Mouse (Mus musculus) thymus, adult 2 months (tissue): ENCODE measurements around the gene Gar1. TPM values are rescaled to one million over a fixed set of nuclear protein-coding genes. Genes with fewer than 3 reads are reported as not detected.

Source experiments
- DNase-seq: peaks from one replicate; pipeline ENCODE4 v3.0.0; 2021
- H3K27ac ChIP-seq: fragments of 200-500 bp; 2 replicates; pipeline ENCODE4 v1.5.1; 2012; ENCODE audit warnings: low read length, control low read depth; ENCODE audit not compliant: control insufficient read depth, insufficient read depth
- H3K27me3 ChIP-seq: fragments of 200-500 bp; 2 replicates; pipeline ENCODE4 v1.6.1; 2012; ENCODE audit warnings: mild to moderate bottlenecking, low read length, moderate library complexity, mixed read lengths; ENCODE audit not compliant: control insufficient read depth, insufficient read depth
- H3K36me3 ChIP-seq: fragments of 200-500 bp; 2 replicates; pipeline ENCODE4 v1.6.1; 2012; ENCODE audit warnings: mild to moderate bottlenecking, low read length, moderate library complexity; ENCODE audit not compliant: control insufficient read depth, insufficient read depth
- H3K4me1 ChIP-seq: fragments of 200-500 bp; replicated peaks from 2 replicates; pipeline ENCODE4 v1.6.1; 2012; ENCODE audit warnings: low read length; ENCODE audit not compliant: control insufficient read depth, insufficient read depth
- H3K4me3 ChIP-seq: fragments of 200-500 bp; 2 replicates; pipeline ENCODE4 v1.5.1; 2012; ENCODE audit warnings: mild to moderate bottlenecking, low read length, control low read depth, moderate library complexity; ENCODE audit not compliant: control insufficient read depth, insufficient read depth
- CTCF ChIP-seq: fragments of 200-500 bp; IDR thresholded peaks from 2 replicates; pipeline ENCODE4 v1.5.1; 2012; ENCODE audit warnings: mild to moderate bottlenecking, control low read depth, low read length, moderate library complexity, borderline replicate concordance; ENCODE audit not compliant: control insufficient read depth, poor library complexity, insufficient read depth; ENCODE audit errors: extremely low read depth
- POLR2A ChIP-seq: fragments of 200-500 bp; IDR thresholded peaks from 2 replicates; pipeline ENCODE4 v1.6.1; 2012; ENCODE audit warnings: mild to moderate bottlenecking, low read length, control low read depth, moderate library complexity; ENCODE audit not compliant: control insufficient read depth, poor library complexity, insufficient read depth; ENCODE audit errors: extremely low read depth
- WGBS: fragments of 180-500 bp; shearing (Covaris S2); methylation state at CpG from one replicate; pipeline ENCODE4 v1.1.7; 2018; 5-methylcytosine and 5-hydroxymethylcytosine counted together
- polyA plus RNA-seq: library from polyadenylated mRNA; depleted of rRNA; stranded (reverse); fragments of >200 nt; gene quantifications from 2 replicates; pipeline ENCODE4 v1.2.3, GENCODE M21; 2012; rRNA removed

Gene Gar1
- polyA plus RNA-seq, result 36.4 and 46.7 TPM in 2 replicates

DNA sequence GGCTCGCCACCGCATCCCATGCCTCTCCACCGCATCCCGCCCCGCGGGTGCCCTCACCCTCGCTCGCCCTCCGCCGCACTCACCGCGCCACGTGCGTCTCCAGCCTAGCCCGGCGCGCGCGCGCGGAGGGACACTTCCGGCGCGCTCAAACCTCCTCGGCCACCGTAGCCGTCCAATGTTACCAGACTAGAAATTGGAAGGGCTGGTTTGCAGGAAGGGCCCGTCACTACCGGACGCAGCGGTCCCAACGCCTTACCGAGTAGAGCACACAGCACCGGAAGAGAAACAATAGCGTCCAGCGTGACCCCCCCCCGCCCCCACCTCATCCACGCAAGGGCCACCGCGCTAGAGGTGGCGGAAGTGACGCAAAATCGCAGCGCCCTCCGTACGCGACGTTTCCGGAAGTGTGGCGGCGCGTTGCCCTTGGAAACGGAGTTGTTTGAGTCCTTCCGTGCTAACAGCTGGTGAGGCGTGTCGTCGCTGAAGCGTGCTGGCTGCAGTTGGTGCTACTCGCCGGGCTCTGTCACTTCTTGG, at the start of gene Gar1:
Gene Gar1, minus strand, starts transcription at position 362 of the 534 bp plus-strand sequence.
- H3K4me1 ChIP-seq, result 0 out of 2 replicates have a peak, but pooled peaks cover 2% of the 10 kb centered on the region
- no peaks in the 10 kb centered on the region for H3K27me3 ChIP-seq
- 0 out of 2 replicates have a peak, but pooled peaks have one; percentile 9 for TF ChIP-seq CTCF
- TF ChIP-seq POLR2A, result peak; percentile 48; the same call in 1 of the 2 replicates
- H3K4me3 ChIP-seq, result peak within 1 kb of the TSS; percentile 85
- no peak within 1 kb of the TSS for H3K27ac ChIP-seq
- H3K36me3 ChIP-seq, result no peaks in the 10 kb centered on the region
- peak; percentile 93 for DNase-seq
- under 1% methylated on average over 60 of the region's 60 CpGs for WGBS

DNA sequence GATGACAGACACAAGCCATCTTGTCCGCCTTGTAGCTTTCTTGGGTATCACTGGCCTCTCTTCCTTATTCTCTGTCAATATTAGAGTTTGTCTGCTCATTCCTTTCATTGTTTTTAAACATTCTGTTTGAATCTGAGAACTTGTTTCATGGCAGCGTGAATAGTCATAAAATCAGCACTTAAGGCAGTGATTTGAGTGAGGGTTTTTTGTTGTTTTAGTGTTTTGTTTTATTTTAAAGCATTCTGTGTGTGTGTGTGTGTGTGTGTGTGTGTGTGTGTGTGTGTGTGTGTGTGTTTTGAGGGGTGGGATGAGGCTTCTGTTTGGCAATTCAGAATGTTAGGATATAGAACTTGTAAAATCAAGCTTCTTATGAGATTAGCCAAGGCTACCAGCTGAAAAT, 48.7 kb upstream of the Gar1 start:
- no peak overlapping the region for H3K27ac ChIP-seq
- H3K4me1 ChIP-seq, result peaks cover 26% of the 10 kb centered on the region
- TF ChIP-seq CTCF (no peak), POLR2A (no peak)
- H3K4me3 ChIP-seq, result no peak overlapping the region
- DNase-seq, result no peak
- no peaks in the 10 kb centered on the region for H3K27me3 ChIP-seq
- 96% methylated on average over 2 of the region's 2 CpGs for WGBS
- H3K36me3 ChIP-seq, result no peaks in the 10 kb centered on the region

- peaks cover 26% of the 10 kb centered on the region for H3K4me1 ChIP-seq
- DNase-seq, result peak; percentile 31
- peak overlapping the region; percentile 32; the same call in 1 of the 2 replicates for H3K27ac ChIP-seq
- WGBS, result under 1% methylated on average over 25 of the region's 25 CpGs
- no peak for TF ChIP-seq CTCF
- no peak for TF ChIP-seq POLR2A
- no peaks in the 10 kb centered on the region for H3K36me3 ChIP-seq
- H3K27me3 ChIP-seq, result no peaks in the 10 kb centered on the region
- peak overlapping the region; percentile 99 for H3K4me3 ChIP-seq
Observed at GRCm38 (mm10) chr3:129879131-129879757, 48.0 kb upstream of the Gar1 start.

DNA sequence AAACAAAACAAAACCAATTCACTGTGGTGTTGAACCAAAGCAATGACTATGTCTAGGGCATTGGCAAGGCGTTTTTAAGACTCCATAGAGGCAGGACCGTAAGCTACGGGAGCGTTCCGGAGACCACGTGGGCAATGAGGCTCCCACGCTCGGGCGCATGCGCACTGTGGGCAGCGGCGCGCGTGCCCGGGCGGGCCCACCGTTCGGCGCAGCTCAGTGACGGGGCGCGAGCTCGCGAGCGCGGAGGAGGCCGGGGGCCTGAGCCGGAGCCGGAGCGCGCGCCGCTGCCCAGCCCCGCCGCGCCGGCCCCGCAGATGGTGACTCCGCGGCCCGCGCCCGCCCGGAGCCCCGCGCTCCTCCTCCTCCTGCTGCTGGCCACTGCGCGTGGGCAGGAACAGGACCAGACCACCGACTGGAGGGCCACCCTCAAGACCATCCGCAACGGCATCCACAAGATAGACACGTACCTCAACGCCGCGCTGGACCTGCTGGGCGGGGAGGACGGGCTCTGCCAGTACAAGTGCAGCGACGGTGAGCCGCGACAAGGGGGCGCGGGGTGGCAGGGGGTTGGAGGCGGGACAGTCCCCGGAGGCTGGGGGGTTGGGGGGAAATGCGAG, 47.3 kb upstream of the Gar1 start, which contains the start of gene Pla2g12a:
Gene Pla2g12a, plus strand, starts transcription at position 202 of the 617 bp plus-strand sequence.
- peak; percentile 37; the same call in 1 of the 2 replicates for TF ChIP-seq CTCF
- TF ChIP-seq POLR2A, result peak; percentile 58
- no peaks in the 10 kb centered on the region for H3K36me3 ChIP-seq
- H3K4me3 ChIP-seq, result peak within 1 kb of the TSS; percentile 99
- peak; percentile 90 for DNase-seq
- WGBS, result under 1% methylated on average over 64 of the region's 66 CpGs
- H3K27ac ChIP-seq, result peak within 1 kb of the TSS; percentile 32; the same call in 1 of the 2 replicates
- H3K27me3 ChIP-seq, result no peaks in the 10 kb centered on the region
- peaks cover 26% of the 10 kb centered on the region for H3K4me1 ChIP-seq

GRCm38 (mm10) chr3:129877327-129877726, 46.1 kb upstream of the Gar1 start:
- Histone ChIP-seq H3K36me3 (no peaks in the 10 kb centered on the region), H3K27ac (no peak overlapping the region), H3K4me1 (peaks cover 20% of the 10 kb centered on the region), H3K27me3 (no peaks in the 10 kb centered on the region), H3K4me3 (no peak overlapping the region)
- no peak for DNase-seq
- WGBS, result 93% methylated on average over 10 of the region's 10 CpGs
- TF ChIP-seq POLR2A (no peak), CTCF (no peak)

- WGBS, result 62% methylated on average over 14 of the region's 14 CpGs
Observed at GRCm38 (mm10) chr3:129863698-129864097, 32.5 kb upstream of the Gar1 start.

GRCm38 (mm10) chr3:129862592-129862991, 31.4 kb upstream of the Gar1 start:
- no peaks in the 10 kb centered on the region for H3K4me1 ChIP-seq
- no peak overlapping the region for H3K27ac ChIP-seq
- WGBS, result 60% methylated on average over 2 of the region's 2 CpGs
- TF ChIP-seq CTCF (no peak), POLR2A (no peak)
- H3K27me3 ChIP-seq, result no peaks in the 10 kb centered on the region
- no peak for DNase-seq
- no peaks in the 10 kb centered on the region for H3K36me3 ChIP-seq
- H3K4me3 ChIP-seq, result no peak overlapping the region

More at GRCm38 (mm10) chr3:129863698-129864097, 32.5 kb upstream of the Gar1 start:
- Histone ChIP-seq H3K4me1 (no peaks in the 10 kb centered on the region), H3K27me3 (no peaks in the 10 kb centered on the region), H3K4me3 (no peak overlapping the region), H3K36me3 (no peaks in the 10 kb centered on the region), H3K27ac (no peak overlapping the region)
- peak; percentile 77; the same call in 1 of the 2 replicates for TF ChIP-seq CTCF
- no peak for TF ChIP-seq POLR2A
- peak; percentile 51 for DNase-seq
